Mouse (Mus musculus) hindbrain, embryonic 14.5 days (tissue): ENCODE data around the gene Rpl10-ps3. TPM values are rescaled to one million over a fixed set of nuclear protein-coding genes. Genes with fewer than 3 reads are reported as not detected.

Experiments used
- ATAC-seq: fragments of 200-750 bp; cut with Nextera tagmentation; 2 replicates; pipeline ENCODE4 v1.8.0; 2017; ENCODE audit warnings: moderate number of reproducible peaks, mild to moderate bottlenecking, moderate TSS enrichment, moderate library complexity; ENCODE audit not compliant: low FRiP score
- DNase-seq: peaks from one replicate; pipeline ENCODE4 v3.0.0-alpha.2; 2015; ENCODE audit warnings: low spot score
- H3K27ac ChIP-seq: fragments of 300-500 bp; sonication (generic); 2 replicates; pipeline ENCODE4 v1.5.1; 2014; ENCODE audit warnings: mild to moderate bottlenecking, moderate library complexity
- H3K27me3 ChIP-seq: fragments of 300-500 bp; sonication (generic); 2 replicates; pipeline ENCODE4 v1.6.1; 2014; ENCODE audit warnings: mild to moderate bottlenecking, low read length, mixed read lengths; ENCODE audit not compliant: control insufficient read depth, insufficient read depth
- H3K36me3 ChIP-seq: fragments of 300-500 bp; sonication (generic); replicated peaks from 2 replicates; pipeline ENCODE4 v1.6.1; 2014; ENCODE audit not compliant: control insufficient read depth, insufficient read depth
- H3K4me1 ChIP-seq: fragments of 300-500 bp; sonication (generic); replicated peaks from 2 replicates; pipeline ENCODE4 v1.6.1; 2014; ENCODE audit warnings: antibody characterized with exemption, low read length, mixed read lengths; ENCODE audit not compliant: control insufficient read depth, insufficient read depth
- H3K4me2 ChIP-seq: fragments of 300-500 bp; sonication (generic); replicated peaks from 2 replicates; pipeline ENCODE4 v1.6.1; 2014; ENCODE audit warnings: mild to moderate bottlenecking, moderate library complexity
- H3K4me3 ChIP-seq: fragments of 300-500 bp; sonication (generic); replicated peaks from 2 replicates; pipeline ENCODE4 v1.5.1; 2014; ENCODE audit warnings: mild to moderate bottlenecking, low read length
- H3K9ac ChIP-seq: fragments of 300-500 bp; sonication (generic); 2 replicates; pipeline ENCODE4 v1.6.1; 2014
- H3K9me3 ChIP-seq: fragments of 300-500 bp; sonication (generic); 2 replicates; pipeline ENCODE4 v1.6.1; 2016; ENCODE audit warnings: low read length; ENCODE audit not compliant: control insufficient read depth
- WGBS: fragments of 180-500 bp; shearing (Covaris S2); extraction: QIAGEN DNeasy Blood & Tissue Kit; methylation state at CpG from one replicate; pipeline ENCODE4 v1.1.7; 2014; 5-methylcytosine and 5-hydroxymethylcytosine counted together
- polyA plus RNA-seq: library from polyadenylated mRNA; unstranded; fragments of >200 nt; fragmentation: Nextera tagmentation; extraction: Ambion mirVana; gene quantifications from 2 replicates; pipeline ENCODE4 v1.2.1, GENCODE M21; 2014

The Rpl10-ps3 gene
- 136 and 215 TPM in 2 replicates for polyA plus RNA-seq

- no peaks in the 10 kb centered on the region for H3K4me1 ChIP-seq
- no peak within 1 kb of the TSS for H3K4me3 ChIP-seq
- no peak within 1 kb of the TSS for H3K4me2 ChIP-seq
- WGBS = 94% methylated on average over 11 of the region's 13 CpGs
- ATAC-seq = no peak
- DNase-seq = no peak
- H3K9me3 ChIP-seq = no peaks in the 10 kb centered on the region
- no peak within 1 kb of the TSS for H3K9ac ChIP-seq
- no peak within 1 kb of the TSS for H3K27ac ChIP-seq
- H3K27me3 ChIP-seq = no peaks in the 10 kb centered on the region
- H3K36me3 ChIP-seq = no peaks in the 10 kb centered on the region
Observed at GRCm38 (mm10) chr9:50344868-50345267, at the start of gene Rpl10-ps3. Rpl10-ps3 (minus strand) TSS chr9:50344968.

- H3K27me3 ChIP-seq = no peaks in the 10 kb centered on the region
- no peak overlapping the region for H3K9ac ChIP-seq
- H3K36me3 ChIP-seq = no peaks in the 10 kb centered on the region
- H3K4me1 ChIP-seq = no peaks in the 10 kb centered on the region
- H3K4me3 ChIP-seq = no peak overlapping the region
- WGBS = 80% methylated on average over 6 of the region's 6 CpGs
- no peak for ATAC-seq
- H3K27ac ChIP-seq = no peak overlapping the region
- no peak overlapping the region for H3K4me2 ChIP-seq
- no peaks in the 10 kb centered on the region for H3K9me3 ChIP-seq
- DNase-seq = no peak
Observed at GRCm38 (mm10) chr9:50375598-50375997, 30.8 kb upstream of the Rpl10-ps3 start.

- H3K27me3 ChIP-seq = no peaks in the 10 kb centered on the region
- no peak overlapping the region for H3K9ac ChIP-seq
- no peak overlapping the region for H3K4me2 ChIP-seq
- H3K27ac ChIP-seq = no peak overlapping the region
- no peaks in the 10 kb centered on the region for H3K9me3 ChIP-seq
- 76% methylated on average over 5 of the region's 5 CpGs for WGBS
- no peaks in the 10 kb centered on the region for H3K36me3 ChIP-seq
- DNase-seq (no peak), ATAC-seq (no peak)
- H3K4me1 ChIP-seq = no peaks in the 10 kb centered on the region
- H3K4me3 ChIP-seq = no peak overlapping the region
Observed at GRCm38 (mm10) chr9:50374666-50375065, 29.9 kb upstream of the Rpl10-ps3 start.

- no peaks in the 10 kb centered on the region for H3K27me3 ChIP-seq
- no peak overlapping the region for H3K9ac ChIP-seq
- H3K27ac ChIP-seq = no peak overlapping the region
- H3K4me3 ChIP-seq = no peak overlapping the region
- H3K4me1 ChIP-seq = 0 out of 2 replicates have a peak, but pooled peaks cover 10% of the 10 kb centered on the region
- ATAC-seq (no peak), DNase-seq (no peak)
- WGBS = 62% methylated on average over 8 of the region's 8 CpGs
- H3K9me3 ChIP-seq = no peaks in the 10 kb centered on the region
- H3K4me2 ChIP-seq = no peak overlapping the region
- no peaks in the 10 kb centered on the region for H3K36me3 ChIP-seq
Observed at GRCm38 (mm10) chr9:50368551-50369297, 24.0 kb upstream of the Rpl10-ps3 start.

GRCm38 (mm10) chr9:50365059-50365780 is 20.5 kb upstream of the Rpl10-ps3 start:
- Histone ChIP-seq H3K4me3 (no peak overlapping the region), H3K9me3 (no peaks in the 10 kb centered on the region), H3K4me2 (no peak overlapping the region), H3K36me3 (no peaks in the 10 kb centered on the region), H3K27ac (no peak overlapping the region; the same call in 1 of the 2 replicates), H3K4me1 (0 out of 2 replicates have a peak, but pooled peaks cover 10% of the 10 kb centered on the region), H3K27me3 (no peaks in the 10 kb centered on the region), H3K9ac (no peak overlapping the region)
- DNase-seq (peak; percentile 26), ATAC-seq (no peak)
- 44% methylated on average over 11 of the region's 11 CpGs for WGBS

- H3K27me3 ChIP-seq = no peaks in the 10 kb centered on the region
- H3K9ac ChIP-seq = no peak overlapping the region
- no peaks in the 10 kb centered on the region for H3K36me3 ChIP-seq
- no peak for DNase-seq
- ATAC-seq = no peak
- 0 out of 2 replicates have a peak, but pooled peaks cover 5% of the 10 kb centered on the region for H3K4me1 ChIP-seq
- no peaks in the 10 kb centered on the region for H3K9me3 ChIP-seq
- H3K4me3 ChIP-seq = no peak overlapping the region
- no peak overlapping the region for H3K27ac ChIP-seq
- 80% methylated on average over 2 of the region's 2 CpGs for whole genome bisulfite sequencing
- no peak overlapping the region for H3K4me2 ChIP-seq
Observed at GRCm38 (mm10) chr9:50363962-50364361, 19.2 kb upstream of the Rpl10-ps3 start.

- Histone ChIP-seq H3K9me3 (no peaks in the 10 kb centered on the region), H3K27me3 (no peaks in the 10 kb centered on the region), H3K36me3 (no peaks in the 10 kb centered on the region), H3K4me3 (no peak overlapping the region), H3K4me2 (no peak overlapping the region), H3K9ac (no peak overlapping the region), H3K27ac (no peak overlapping the region), H3K4me1 (0 out of 2 replicates have a peak, but pooled peaks cover 2% of the 10 kb centered on the region)
- WGBS = 83% methylated on average over 5 of the region's 5 CpGs
- DNase-seq (no peak), ATAC-seq (no peak)
Observed at GRCm38 (mm10) chr9:50363259-50363658, 18.5 kb upstream of the Rpl10-ps3 start.

- no peak overlapping the region for H3K4me2 ChIP-seq
- H3K9me3 ChIP-seq = no peaks in the 10 kb centered on the region
- no peak overlapping the region for H3K27ac ChIP-seq
- WGBS = 58% methylated on average over 3 of the region's 3 CpGs
- H3K4me3 ChIP-seq = no peak overlapping the region
- no peaks in the 10 kb centered on the region for H3K36me3 ChIP-seq
- DNase-seq (no peak), ATAC-seq (no peak)
- H3K4me1 ChIP-seq = no peaks in the 10 kb centered on the region
- no peak overlapping the region for H3K9ac ChIP-seq
- H3K27me3 ChIP-seq = no peaks in the 10 kb centered on the region
Observed at GRCm38 (mm10) chr9:50362556-50362955, 17.8 kb upstream of the Rpl10-ps3 start.

- H3K9ac ChIP-seq = no peak overlapping the region
- no peak overlapping the region for H3K4me3 ChIP-seq
- H3K27ac ChIP-seq = no peak overlapping the region
- no peaks in the 10 kb centered on the region for H3K4me1 ChIP-seq
- H3K9me3 ChIP-seq = no peaks in the 10 kb centered on the region
- H3K27me3 ChIP-seq = no peaks in the 10 kb centered on the region
- H3K36me3 ChIP-seq = no peaks in the 10 kb centered on the region
- ATAC-seq (no peak), DNase-seq (no peak)
- WGBS = 90% methylated on average over 3 of the region's 3 CpGs
- H3K4me2 ChIP-seq = no peak overlapping the region
Observed at GRCm38 (mm10) chr9:50360370-50360769, 15.6 kb upstream of the Rpl10-ps3 start.
